Mouse (Mus musculus): ENCODE measurements around the gene Tle4. TPM values are rescaled to one million over a fixed set of nuclear protein-coding genes. Genes with fewer than 3 reads are reported as not detected.

The Tle4 gene
- polyA plus RNA-seq, 1 experiment from 2014 or later: 37.7 TPM

GRCm38 (mm10) chr19:14435681-14436376 lies 162.0 kb downstream of the Tle4 start:
- Histone ChIP-seq H3K9ac (no peak overlapping the region), H3K9me3 (no peaks in the 10 kb centered on the region), H3K36me3 (no peaks in the 10 kb centered on the region), H3K27me3 (replicated peaks) (no peaks in the 10 kb centered on the region), H3K4me2 (replicated peaks) (0 out of 2 replicates have a peak overlapping the region, but pooled peaks have one; percentile 12), H3K4me3 (no peak overlapping the region), H3K27ac (no peak overlapping the region), H3K4me1 (peaks cover 7% of the 10 kb centered on the region; the same call in 1 of the 2 replicates)
- 22% methylated on average over 14 of the region's 14 CpGs for WGBS
- ATAC-seq (ENCODE audit: low FRiP score, low read depth): peak; percentile 83

GRCm38 (mm10) chr19:14433900-14434299 lies 164.0 kb downstream of the Tle4 start:
- Histone ChIP-seq H3K4me3 (no peak overlapping the region), H3K9me3 (no peaks in the 10 kb centered on the region), H3K27me3 (replicated peaks) (no peaks in the 10 kb centered on the region), H3K4me1 (peaks cover 7% of the 10 kb centered on the region; the same call in 1 of the 2 replicates), H3K4me2 (replicated peaks) (no peak overlapping the region), H3K36me3 (no peaks in the 10 kb centered on the region), H3K9ac (no peak overlapping the region), H3K27ac (no peak overlapping the region)
- 90% methylated on average over 4 of the region's 4 CpGs for WGBS
- ATAC-seq (ENCODE audit: low FRiP score, low read depth): no peak

GRCm38 (mm10) chr19:14432436-14432835 lies 165.4 kb downstream of the Tle4 start:
- Histone ChIP-seq H3K9ac (no peak overlapping the region), H3K4me3 (no peak overlapping the region), H3K9me3 (no peaks in the 10 kb centered on the region), H3K4me2 (replicated peaks) (no peak overlapping the region), H3K36me3 (no peaks in the 10 kb centered on the region), H3K27ac (no peak overlapping the region), H3K4me1 (peaks cover 7% of the 10 kb centered on the region; the same call in 1 of the 2 replicates), H3K27me3 (replicated peaks) (no peaks in the 10 kb centered on the region)
- no peak for ATAC-seq (ENCODE audit: low FRiP score, low read depth)
- WGBS: 87% methylated on average over 7 of the region's 7 CpGs

GRCm38 (mm10) chr19:14426920-14427319 lies 170.9 kb downstream of the Tle4 start:
- H3K4me3 ChIP-seq: no peak overlapping the region
- WGBS: 50% methylated on average over 6 of the region's 6 CpGs
- no peak overlapping the region for H3K9ac ChIP-seq
- peaks cover 16% of the 10 kb centered on the region for H3K4me1 ChIP-seq
- no peaks in the 10 kb centered on the region for H3K27me3 ChIP-seq (replicated peaks)
- peak; percentile 74 for ATAC-seq (ENCODE audit: low FRiP score, low read depth)
- H3K27ac ChIP-seq: no peak overlapping the region
- no peak overlapping the region for H3K4me2 ChIP-seq (replicated peaks)
- no peaks in the 10 kb centered on the region for H3K36me3 ChIP-seq
- no peaks in the 10 kb centered on the region for H3K9me3 ChIP-seq

- H3K27me3 ChIP-seq (replicated peaks): no peaks in the 10 kb centered on the region
- no peak overlapping the region for H3K9ac ChIP-seq
- ATAC-seq (ENCODE audit: low FRiP score, low read depth): 0 out of 2 replicates have a peak, but pooled peaks have one; percentile 57
- peaks cover 16% of the 10 kb centered on the region for H3K4me1 ChIP-seq
- H3K9me3 ChIP-seq: no peaks in the 10 kb centered on the region
- 0 out of 2 replicates have a peak overlapping the region, but pooled peaks have one; percentile 12 for H3K4me2 ChIP-seq (replicated peaks)
- H3K27ac ChIP-seq: no peak overlapping the region
- H3K36me3 ChIP-seq: no peaks in the 10 kb centered on the region
- 35% methylated on average over 19 of the region's 19 CpGs for WGBS
- H3K4me3 ChIP-seq: no peak overlapping the region
Measured at GRCm38 (mm10) chr19:14426244-14426868, 171.5 kb downstream of the Tle4 start.

- 87% methylated on average over 6 of the region's 6 CpGs for WGBS
- no peaks in the 10 kb centered on the region for H3K36me3 ChIP-seq
- H3K4me2 ChIP-seq (replicated peaks): no peak overlapping the region
- no peaks in the 10 kb centered on the region for H3K9me3 ChIP-seq
- no peak overlapping the region for H3K9ac ChIP-seq
- no peak overlapping the region for H3K27ac ChIP-seq
- H3K27me3 ChIP-seq (replicated peaks): no peaks in the 10 kb centered on the region
- H3K4me1 ChIP-seq: peaks cover 16% of the 10 kb centered on the region
- H3K4me3 ChIP-seq: no peak overlapping the region
- ATAC-seq (ENCODE audit: low FRiP score, low read depth): no peak
Measured at GRCm38 (mm10) chr19:14425122-14425521, 172.7 kb downstream of the Tle4 start.

GRCm38 (mm10) chr19:14424016-14424964 lies 173.6 kb downstream of the Tle4 start:
- Histone ChIP-seq H3K9ac (no peak overlapping the region), H3K4me2 (replicated peaks) (no peak overlapping the region), H3K27me3 (replicated peaks) (no peaks in the 10 kb centered on the region), H3K36me3 (no peaks in the 10 kb centered on the region), H3K4me3 (no peak overlapping the region), H3K9me3 (no peaks in the 10 kb centered on the region), H3K27ac (no peak overlapping the region), H3K4me1 (peaks cover 16% of the 10 kb centered on the region)
- no peak for ATAC-seq (ENCODE audit: low FRiP score, low read depth)
- WGBS: 44% methylated on average over 12 of the region's 12 CpGs

GRCm38 (mm10) chr19:14421691-14422090 lies 176.2 kb downstream of the Tle4 start:
- no peaks in the 10 kb centered on the region for H3K27me3 ChIP-seq (replicated peaks)
- no peak overlapping the region for H3K4me3 ChIP-seq
- 88% methylated on average over 5 of the region's 5 CpGs for WGBS
- no peak overlapping the region for H3K4me2 ChIP-seq (replicated peaks)
- no peak for ATAC-seq (ENCODE audit: low FRiP score, low read depth)
- no peak overlapping the region for H3K27ac ChIP-seq
- H3K9me3 ChIP-seq: no peaks in the 10 kb centered on the region
- no peaks in the 10 kb centered on the region for H3K36me3 ChIP-seq
- H3K9ac ChIP-seq: no peak overlapping the region
- H3K4me1 ChIP-seq: peaks cover 10% of the 10 kb centered on the region

- Histone ChIP-seq H3K27ac (no peak overlapping the region), H3K4me3 (no peak overlapping the region), H3K36me3 (no peaks in the 10 kb centered on the region), H3K4me2 (replicated peaks) (no peak overlapping the region), H3K27me3 (replicated peaks) (no peaks in the 10 kb centered on the region), H3K9me3 (no peaks in the 10 kb centered on the region), H3K4me1 (no peaks in the 10 kb centered on the region), H3K9ac (no peak overlapping the region)
- WGBS: 78% methylated on average over 5 of the region's 5 CpGs
- no peak for ATAC-seq (ENCODE audit: low FRiP score, low read depth)
Measured at GRCm38 (mm10) chr19:14419886-14420285, 178.0 kb downstream of the Tle4 start.

GRCm38 (mm10) chr19:14416845-14417244 lies 181.0 kb downstream of the Tle4 start:
- WGBS: 44% methylated on average over 5 of the region's 5 CpGs
- Histone ChIP-seq H3K27ac (no peak overlapping the region), H3K4me3 (no peak overlapping the region), H3K9ac (no peak overlapping the region), H3K36me3 (no peaks in the 10 kb centered on the region), H3K4me1 (no peaks in the 10 kb centered on the region), H3K4me2 (replicated peaks) (no peak overlapping the region), H3K9me3 (no peaks in the 10 kb centered on the region), H3K27me3 (replicated peaks) (no peaks in the 10 kb centered on the region)
- ATAC-seq (ENCODE audit: low FRiP score, low read depth): peak; percentile 50; the same call in 1 of the 2 replicates

GRCm38 (mm10) chr19:14415996-14416395 lies 181.9 kb downstream of the Tle4 start:
- Histone ChIP-seq H3K27ac (no peak overlapping the region), H3K36me3 (no peaks in the 10 kb centered on the region), H3K9ac (no peak overlapping the region), H3K27me3 (replicated peaks) (no peaks in the 10 kb centered on the region), H3K9me3 (no peaks in the 10 kb centered on the region), H3K4me2 (replicated peaks) (no peak overlapping the region), H3K4me3 (no peak overlapping the region), H3K4me1 (no peaks in the 10 kb centered on the region)
- ATAC-seq (ENCODE audit: low FRiP score, low read depth): no peak
- 82% methylated on average over 6 of the region's 6 CpGs for WGBS

GRCm38 (mm10) chr19:14414957-14415356 lies 182.9 kb downstream of the Tle4 start:
- H3K4me3 ChIP-seq: no peak overlapping the region
- no peaks in the 10 kb centered on the region for H3K9me3 ChIP-seq
- H3K27ac ChIP-seq: no peak overlapping the region
- no peaks in the 10 kb centered on the region for H3K36me3 ChIP-seq
- 26% methylated on average over 4 of the region's 4 CpGs for WGBS
- H3K4me1 ChIP-seq: no peaks in the 10 kb centered on the region
- no peaks in the 10 kb centered on the region for H3K27me3 ChIP-seq (replicated peaks)
- no peak overlapping the region for H3K4me2 ChIP-seq (replicated peaks)
- no peak overlapping the region for H3K9ac ChIP-seq
- ATAC-seq (ENCODE audit: low FRiP score, low read depth): no peak
